Mouse (Mus musculus) activated CD4-positive, CD25-positive, alpha-beta regulatory T cell (primary cell): ENCODE results near the gene Ccdc50. TPM values are rescaled to one million over a fixed set of nuclear protein-coding genes. Genes with fewer than 3 reads are reported as not detected.

ENCODE experiments used
- polyA plus RNA-seq, 2 experiments: library from polyadenylated mRNA; unstranded; fragments of 100-300 nt; shearing (Covaris generic); gene quantifications; one replicate each; pipeline ENCODE4 v1.2.1; 2017

Gene Ccdc50
- polyA plus RNA-seq: 10 to 100 TPM; 19.0 to 33.0 TPM

GRCm38 (mm10) chr16:27388761-27389451 is at the start of gene Ccdc50:
TSS of gene Ccdc50 (plus strand) at chr16:27388869.

GRCm38 (mm10) chr16:27370191-27370590 is 18.5 kb upstream of the Ccdc50 start, which contains the start of gene Uts2b:
TSS of gene Uts2b (minus strand) at chr16:27370239.

Other genes with a start within 250 kb of the Ccdc50 start
- gene Ostn, start 81.4 kb upstream of the Ccdc50 start, polyA plus RNA-seq: not detected
- gene Uts2b, start 18.6 kb upstream of the Ccdc50 start, polyA plus RNA-seq: not detected